In genomic region chrX:42973562-42973961, GRCm38 (mm10) we compare ENCODE assay signal across 9 mouse cellular contexts.
DNase-seq lines count a peak whose midpoint lies in the region; ATAC-seq and TF ChIP-seq lines count a peak whose summit lies in the region.
"Had no signal": no experiment of that assay in that cellular context is flagged by ENCODE, and none has a peak within 500 bp of the region (broad histone marks: within the 10 kb centered on the region; RNA-seq: fewer than 3 reads in every experiment).

No protein-coding gene starts in this region.

- H3K36me3 ChIP-seq in liver, adult 2 months (ENCODE audit: control insufficient read depth, insufficient read depth, low read length): no peaks in the 10 kb centered on the region
- no peaks in the 10 kb centered on the region for H3K36me3 ChIP-seq in liver, embryonic 12.5 days
- no peaks in the 10 kb centered on the region for H3K36me3 ChIP-seq in liver, postnatal 0 days (replicated peaks; ENCODE audit: insufficient read depth, low read length)

- H3K79me2 ChIP-seq in liver, adult 2 months (ENCODE audit: control insufficient read depth, insufficient read depth, low read length): no peaks in the 10 kb centered on the region

- no peak for TF ChIP-seq POLR2A in liver, adult 2 months (IDR thresholded peaks at IDR 0.05; ENCODE audit: extremely low read depth, insufficient read depth, low read length)

- ATAC-seq in liver, embryonic 12.5 days: no peak
- no peak for ATAC-seq in liver, postnatal 0 days
- no peak for ATAC-seq in activated CD4-positive, CD25-positive, alpha-beta regulatory T cell, adult 4 months

- no peaks in the 10 kb centered on the region for H3K4me1 ChIP-seq in liver, adult 2 months (ENCODE audit: control insufficient read depth, insufficient read depth, low read length)
- no peaks in the 10 kb centered on the region for H3K4me1 ChIP-seq in liver, embryonic 12.5 days
- H3K4me1 ChIP-seq in liver, postnatal 0 days (ENCODE audit: insufficient read depth): no peaks in the 10 kb centered on the region

- H3K9ac ChIP-seq in liver, adult 2 months (ENCODE audit: low read depth, low read length): no peak overlapping the region
- no peak overlapping the region for H3K9ac ChIP-seq in liver, embryonic 12.5 days
- H3K9ac ChIP-seq in liver, postnatal 0 days (replicated peaks): no peak overlapping the region

- no peak overlapping the region for H3K4me3 ChIP-seq in liver, adult 2 months (ENCODE audit: insufficient read depth, low read depth, low read length)
- H3K4me3 ChIP-seq in liver, embryonic 12.5 days: no peak overlapping the region
- H3K4me3 ChIP-seq in liver, postnatal 0 days (ENCODE audit: low read depth, low read length): no peak overlapping the region

- H3K27me3 ChIP-seq in liver, adult 2 months (ENCODE audit: control insufficient read depth, insufficient read depth, low read length): no peaks in the 10 kb centered on the region
- H3K27me3 ChIP-seq in liver, embryonic 12.5 days (replicated peaks): no peaks in the 10 kb centered on the region
- no peaks in the 10 kb centered on the region for H3K27me3 ChIP-seq in liver, postnatal 0 days (ENCODE audit: insufficient read depth, low read length)

- TF ChIP-seq CTCF in liver, adult 2 months (IDR thresholded peaks at IDR 0.05; ENCODE audit: low read depth, low read length): 0 out of 2 replicates have a peak, but pooled peaks have one; percentile 7
- TF ChIP-seq CTCF in liver, postnatal 0 days (IDR thresholded peaks at IDR 0.05; ENCODE audit: low read depth): peak; percentile 32; the same call in 1 of the 2 replicates

- H3K9me3 ChIP-seq in liver, embryonic 12.5 days (replicated peaks): no peaks in the 10 kb centered on the region
- no peaks in the 10 kb centered on the region for H3K9me3 ChIP-seq in liver, postnatal 0 days (ENCODE audit: low read length)

- H3K27ac ChIP-seq in liver, adult 2 months (replicated peaks; ENCODE audit: insufficient read depth, low read depth, low read length): no peak overlapping the region
- H3K27ac ChIP-seq in liver, embryonic 12.5 days: no peak overlapping the region
- H3K27ac ChIP-seq in liver, postnatal 0 days (ENCODE audit: low read depth): no peak overlapping the region

- peak; percentile 11 to 16 for DNase-seq in cerebellum, postnatal 10 days
- DNase-seq in cerebellum, adult 11 months: no peak
- DNase-seq in liver, adult 2 months (ENCODE audit: extremely low read depth, low read depth, low spot score): peak; percentile 0
- peak; percentile 8 for DNase-seq in NIH3T3 (ENCODE audit: low read depth)
- no peak for DNase-seq in liver, postnatal 0 days
- DNase-seq in ovary, adult 18-20 months (ENCODE audit: low spot score): no peak
- DNase-seq: layer of hippocampus, adult 9-11 months had no signal

- no peak for TF ChIP-seq EP300 in liver, postnatal 0 days (IDR thresholded peaks at IDR 0.05; ENCODE audit: low read depth)

- WGBS in liver, adult 2 months: 0% methylated on average over 1 of the region's 1 CpGs
- WGBS in liver, embryonic 12.5 days (ENCODE audit: insufficient replicate concordance): 0% methylated on average over 1 of the region's 1 CpGs
- 0% methylated on average over 1 of the region's 1 CpGs for WGBS in liver, postnatal 0 days (ENCODE audit: insufficient replicate concordance)

- no peak overlapping the region for H3K4me2 ChIP-seq in liver, embryonic 12.5 days
- H3K4me2 ChIP-seq in liver, postnatal 0 days (ENCODE audit: low read depth, low read length): no peak overlapping the region

Comparison
In these comparisons a context has a peak if more than half of its experiments do, and no peak if none do; other contexts are left out.
1. DNase-seq: peak in cerebellum, postnatal 10 days (2 of 2), liver, adult 2 months (single experiment) and NIH3T3 (single experiment); none in cerebellum, adult 11 months (single experiment), liver, postnatal 0 days (single experiment) and ovary, adult 18-20 months (single experiment).